Mouse (Mus musculus): ENCODE measurements at regions not wholly inside any gene's neighbourhood (a gene's known extent, or its start where the extent isn't known, plus 50 kb on each side); places are given as distances from the start of the nearest gene placed in this dataset.

DNA sequence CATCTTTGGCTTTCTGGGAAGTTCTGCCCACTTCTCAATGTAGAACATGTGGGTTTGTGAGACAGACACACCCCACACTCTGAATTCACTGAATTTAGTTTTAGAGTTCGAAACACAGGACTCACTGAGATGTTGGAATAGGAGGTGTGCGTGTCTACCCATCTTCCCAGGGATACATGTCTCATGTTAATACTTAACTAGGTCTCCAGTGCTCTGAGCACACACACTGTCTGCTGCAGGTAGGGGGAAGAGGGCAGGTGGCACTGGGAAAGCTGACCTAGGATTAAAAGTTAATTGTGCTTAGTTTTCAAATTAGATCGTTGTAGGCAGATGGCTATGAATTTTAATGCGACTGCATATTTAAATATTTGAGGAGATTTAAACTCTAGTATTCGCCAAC, 60.0 kb upstream of the Ppm1b start:
- H3K9me3 ChIP-seq (replicated peaks; ENCODE audit: control insufficient read depth, low read length), result no peaks in the 10 kb centered on the region
- H3K4me3 ChIP-seq (replicated peaks; ENCODE audit: low read length), result no peak overlapping the region
- 76% methylated on average over 5 of the region's 5 CpGs for WGBS
- ATAC-seq (ENCODE audit: insufficient read depth, low FRiP score), result no peak
- no peak overlapping the region for H3K27ac ChIP-seq (ENCODE audit: low read length)
- H3K9ac ChIP-seq (ENCODE audit: low read length), result no peak overlapping the region
- no peak overlapping the region for H3K4me2 ChIP-seq (ENCODE audit: low read depth, low read length)
- H3K4me1 ChIP-seq (ENCODE audit: control insufficient read depth, insufficient read depth, low read length), result no peaks in the 10 kb centered on the region
- no peaks in the 10 kb centered on the region for H3K27me3 ChIP-seq (ENCODE audit: control insufficient read depth, insufficient read depth, low read length)
- H3K36me3 ChIP-seq (ENCODE audit: control insufficient read depth, insufficient read depth, low read length), result no peaks in the 10 kb centered on the region

DNA sequence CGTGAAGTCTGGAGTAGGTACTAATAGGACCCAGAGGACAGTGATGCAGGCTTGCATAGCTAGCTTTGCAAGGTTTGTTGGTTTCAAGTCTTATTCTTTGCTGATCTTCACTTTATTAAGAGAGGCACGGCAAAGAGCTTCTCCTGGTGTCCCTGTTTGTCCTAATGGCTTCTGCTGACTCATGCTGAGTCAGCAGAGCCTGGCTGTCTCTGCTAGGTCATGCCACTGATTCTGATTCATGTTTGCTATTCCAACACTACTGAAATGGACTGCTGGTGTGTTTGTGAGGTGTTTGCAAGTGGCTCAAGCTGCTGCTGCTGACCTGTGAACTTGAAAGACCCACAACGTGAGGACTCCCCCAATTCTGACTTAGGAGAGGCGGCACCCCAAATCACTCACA, 58.1 kb upstream of the Ppm1b start:
- 90% methylated on average over 4 of the region's 4 CpGs for WGBS
- no peaks in the 10 kb centered on the region for H3K27me3 ChIP-seq (ENCODE audit: control insufficient read depth, insufficient read depth, low read length)
- no peak overlapping the region for H3K4me3 ChIP-seq (replicated peaks; ENCODE audit: low read length)
- no peak overlapping the region for H3K9ac ChIP-seq (ENCODE audit: low read length)
- no peaks in the 10 kb centered on the region for H3K36me3 ChIP-seq (ENCODE audit: control insufficient read depth, insufficient read depth, low read length)
- no peaks in the 10 kb centered on the region for H3K4me1 ChIP-seq (ENCODE audit: control insufficient read depth, insufficient read depth, low read length)
- no peaks in the 10 kb centered on the region for H3K9me3 ChIP-seq (replicated peaks; ENCODE audit: control insufficient read depth, low read length)
- ATAC-seq (ENCODE audit: insufficient read depth, low FRiP score), result no peak
- no peak overlapping the region for H3K4me2 ChIP-seq (ENCODE audit: low read depth, low read length)
- H3K27ac ChIP-seq (ENCODE audit: low read length), result no peak overlapping the region

DNA sequence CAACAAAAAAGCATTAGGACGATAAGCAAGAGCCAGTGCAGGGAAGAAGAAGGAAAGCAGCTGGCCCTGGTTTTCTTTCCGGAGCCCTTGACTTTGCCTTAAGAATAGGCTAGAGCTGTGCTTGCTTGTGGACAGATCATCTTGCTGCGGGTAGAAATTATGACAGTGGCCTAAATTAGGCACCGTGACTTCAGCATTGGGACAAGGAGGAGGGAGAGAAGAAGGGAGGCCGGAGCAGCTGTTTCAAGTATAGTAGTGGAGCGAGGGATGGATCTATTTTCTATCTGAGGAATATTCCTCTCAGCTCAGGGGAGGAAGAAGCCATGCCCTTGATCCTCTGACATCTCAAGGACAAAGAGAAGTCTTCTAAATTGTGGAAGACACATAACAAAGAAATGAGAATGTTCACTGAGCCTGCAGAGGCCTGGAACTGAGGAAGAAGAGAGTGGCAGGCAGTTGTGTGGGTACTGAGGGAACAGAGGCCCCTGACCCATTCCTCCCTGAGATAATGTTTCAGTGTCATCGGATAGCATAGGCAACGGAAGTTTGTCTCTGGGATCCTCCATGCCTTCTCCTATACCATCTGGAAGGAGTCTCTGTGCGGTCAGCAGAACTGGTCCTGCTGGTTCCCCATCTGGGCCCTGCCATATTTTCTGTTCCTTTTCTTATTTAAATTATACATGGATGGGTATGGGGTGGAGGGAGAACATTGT, 52.8 kb upstream of the Ppm1b start:
- WGBS, result 73% methylated on average over 9 of the region's 9 CpGs
- no peak for ATAC-seq (ENCODE audit: insufficient read depth, low FRiP score)

More for the DNA sequence above, 52.8 kb upstream of the Ppm1b start:
- H3K4me1 ChIP-seq (ENCODE audit: control insufficient read depth, insufficient read depth, low read length), result no peaks in the 10 kb centered on the region
- no peaks in the 10 kb centered on the region for H3K36me3 ChIP-seq (ENCODE audit: control insufficient read depth, insufficient read depth, low read length)
- no peak overlapping the region for H3K9ac ChIP-seq (ENCODE audit: low read length)
- H3K9me3 ChIP-seq (replicated peaks; ENCODE audit: control insufficient read depth, low read length), result no peaks in the 10 kb centered on the region
- H3K27me3 ChIP-seq (ENCODE audit: control insufficient read depth, insufficient read depth, low read length), result no peaks in the 10 kb centered on the region
- H3K4me2 ChIP-seq (ENCODE audit: low read depth, low read length), result no peak overlapping the region
- H3K27ac ChIP-seq (ENCODE audit: low read length), result no peak overlapping the region
- H3K4me3 ChIP-seq (replicated peaks; ENCODE audit: low read length), result no peak overlapping the region
